Mouse (Mus musculus): Measurements from ENCODE around the gene Ntrk2. TPM values are rescaled to one million over a fixed set of nuclear protein-coding genes. Genes with fewer than 3 reads are reported as not detected.
A peak's percentile ranks its signal among the peaks of the same experiment; 100 is the strongest.

Gene Ntrk2
- total RNA-seq, 4 experiments from 2014 or later: 351 to 384 (median 372) TPM

- no peak for DNase-seq (ENCODE audit: low spot score in 2 of 2)
Observed at GRCm38 (mm10) chr13:58840731-58841359, 34.5 kb downstream of the Ntrk2 start.

DNA sequence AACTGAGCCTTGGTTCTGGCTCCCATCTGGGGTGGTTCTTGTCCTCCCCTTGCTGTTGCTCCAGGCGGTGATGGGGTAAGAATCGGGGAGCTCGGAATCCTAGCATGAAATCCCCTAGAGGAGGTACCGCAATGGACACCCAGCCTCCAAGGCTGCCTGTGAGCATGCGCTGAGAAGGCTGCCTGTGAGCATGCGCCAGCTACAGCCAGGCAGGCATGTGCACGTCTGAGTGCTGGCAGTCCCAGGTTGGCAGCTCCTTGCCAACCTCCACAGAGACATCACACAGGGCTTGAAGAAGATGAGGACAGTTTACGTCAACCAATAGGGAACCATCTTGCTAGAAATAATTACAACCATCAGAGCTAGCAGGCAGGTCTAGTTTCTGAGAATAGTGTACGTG lies 37.5 kb downstream of the Ntrk2 start:
- no peak for DNase-seq (ENCODE audit: low spot score in 2 of 2)

DNA sequence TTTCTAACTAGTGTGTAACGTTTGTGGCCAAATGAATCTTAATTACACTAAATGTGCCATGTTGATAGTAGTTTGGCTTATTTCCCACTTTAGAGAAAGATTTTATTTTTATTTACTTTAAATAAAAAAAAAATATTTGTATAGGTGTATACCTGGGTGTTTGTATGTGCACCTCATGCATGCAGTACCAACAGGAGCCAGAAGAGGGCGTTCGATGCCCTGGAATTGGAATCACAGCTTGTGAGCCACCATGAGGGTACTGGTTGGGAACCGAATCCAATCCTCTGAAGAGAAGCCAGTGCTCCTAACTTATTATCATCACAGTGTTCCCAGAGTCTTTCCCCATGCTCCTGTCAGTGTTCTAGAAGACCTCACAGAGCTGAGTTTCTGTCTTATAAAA lies 42.2 kb downstream of the Ntrk2 start:
- no peak for DNase-seq (ENCODE audit: low spot score in 2 of 2)

GRCm38 (mm10) chr13:58853685-58854084 lies 47.3 kb downstream of the Ntrk2 start:
- no peak for DNase-seq (ENCODE audit: low spot score in 2 of 2)

DNA sequence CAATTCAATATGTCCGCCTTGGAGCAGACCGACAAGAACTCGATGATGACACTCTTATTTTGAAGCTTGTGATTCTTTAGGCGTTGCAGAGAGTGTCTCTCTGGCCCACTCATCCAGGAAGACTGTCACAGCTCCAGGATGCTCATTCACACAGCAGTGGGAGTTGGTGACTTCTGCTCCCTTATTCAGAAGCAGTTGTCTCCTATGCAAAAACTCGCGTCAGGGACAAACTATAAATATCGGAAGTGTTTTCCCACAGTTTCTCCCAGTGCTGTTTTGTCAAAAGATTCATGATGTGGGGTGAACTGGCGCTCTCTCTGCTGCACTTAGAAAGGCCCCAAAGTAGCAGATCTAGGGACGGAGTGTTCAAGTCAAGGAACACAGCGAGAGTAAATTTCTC lies 59.9 kb downstream of the Ntrk2 start:
- peak in 1 of 2 experiments; percentile 77 for DNase-seq (ENCODE audit: low spot score in 2 of 2)

DNA sequence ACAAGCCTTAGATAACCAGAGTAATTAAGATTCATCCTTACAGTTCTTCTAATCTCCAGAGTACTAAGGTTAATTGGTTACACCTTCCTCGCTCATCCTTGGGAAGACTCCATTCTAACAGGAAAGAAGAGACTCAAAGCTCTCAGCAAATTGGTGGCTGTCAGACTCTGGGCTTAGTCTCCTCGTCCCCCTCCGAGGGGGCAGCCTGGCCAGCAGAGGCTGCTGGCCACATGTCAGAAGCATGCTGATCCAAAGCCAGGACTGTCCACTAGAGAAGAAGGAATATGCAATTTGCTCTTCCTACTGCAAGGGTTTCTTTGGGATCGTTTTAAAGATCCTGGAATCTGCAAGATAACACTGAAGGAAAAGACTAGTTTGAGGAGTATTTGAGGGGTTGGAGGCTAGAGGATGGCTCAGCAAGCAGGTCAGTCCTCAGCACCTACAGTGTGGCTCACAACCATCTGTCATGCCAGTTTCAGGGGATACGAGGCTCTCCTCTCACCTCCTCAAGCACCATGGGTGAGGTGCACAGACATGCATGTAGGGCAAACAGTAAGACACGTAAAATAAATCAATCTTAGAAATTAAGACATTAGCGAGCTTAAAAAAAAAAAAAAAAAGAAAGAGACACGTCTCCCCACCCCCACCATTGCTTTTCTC lies 60.5 kb downstream of the Ntrk2 start:
- no peak for DNase-seq (ENCODE audit: low spot score in 2 of 2)

DNA sequence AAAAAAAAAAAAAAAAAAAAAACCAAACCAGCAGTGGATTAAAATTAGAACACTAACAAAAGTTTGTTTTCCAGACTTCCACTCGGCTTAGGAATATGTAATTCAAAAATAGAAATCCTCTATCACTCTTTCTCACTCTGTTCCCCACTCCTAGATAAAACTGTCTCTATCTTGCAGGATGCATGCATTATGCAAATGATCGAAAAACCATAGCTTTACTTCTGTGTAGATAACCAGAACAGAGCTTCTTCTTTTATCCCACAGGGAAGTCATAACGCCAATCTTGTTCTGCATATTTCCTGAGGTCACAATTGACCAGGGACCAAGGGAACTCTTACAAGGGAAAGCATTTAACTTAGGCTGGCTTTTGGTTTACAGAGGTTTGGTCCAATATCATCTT lies 76.1 kb downstream of the Ntrk2 start:
- DNase-seq (ENCODE audit: low spot score in 2 of 2): no peak

DNA sequence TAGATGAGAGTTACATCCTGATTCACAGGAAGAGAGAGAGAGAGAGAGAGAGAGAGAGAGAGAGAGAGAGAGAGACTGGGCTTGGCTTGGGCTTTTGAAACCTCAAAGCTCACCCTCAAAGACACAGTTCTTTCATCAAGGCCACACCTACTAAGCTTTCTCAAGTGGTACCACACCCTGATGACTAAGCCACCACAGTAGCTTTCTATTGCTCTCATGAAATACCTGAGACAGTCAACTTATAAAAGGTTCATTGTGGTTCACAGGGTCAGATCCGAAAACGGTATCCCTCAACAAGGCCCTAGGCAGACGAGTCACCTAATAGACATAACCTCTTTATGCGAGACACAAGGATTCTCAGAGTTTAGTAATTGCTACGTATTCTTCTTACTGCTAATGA lies 76.5 kb downstream of the Ntrk2 start:
- DNase-seq (ENCODE audit: low spot score in 2 of 2): no peak

GRCm38 (mm10) chr13:58886108-58886507 lies 79.7 kb downstream of the Ntrk2 start:
- DNase-seq (ENCODE audit: low spot score in 2 of 2): no peak

GRCm38 (mm10) chr13:58896254-58896910 lies 90.0 kb downstream of the Ntrk2 start:
- DNase-seq (ENCODE audit: low spot score in 2 of 2): no peak

GRCm38 (mm10) chr13:58899337-58899736 lies 93.0 kb downstream of the Ntrk2 start:
- no peak for DNase-seq (ENCODE audit: low spot score in 2 of 2)

DNA sequence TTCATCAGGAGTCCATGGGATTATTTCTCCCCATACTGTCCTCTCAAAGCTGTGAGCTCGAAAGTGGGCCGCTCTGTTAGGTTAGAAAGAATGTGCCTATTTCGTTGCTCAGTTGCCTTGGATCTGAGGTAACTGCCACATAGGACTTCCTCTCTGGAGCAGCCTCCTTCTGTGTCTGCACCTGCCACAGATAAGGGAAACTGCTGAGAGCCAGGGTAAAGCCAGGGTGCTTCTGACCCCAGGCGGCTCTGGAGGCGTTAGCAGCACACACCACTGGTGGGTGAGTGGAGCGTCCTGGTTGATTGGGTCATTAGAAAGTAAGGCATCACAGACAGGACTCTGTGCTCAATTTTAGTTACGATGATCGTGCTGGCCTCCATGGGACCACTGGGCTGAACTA lies 95.9 kb downstream of the Ntrk2 start:
- DNase-seq (ENCODE audit: low spot score in 2 of 2): no peak

DNA sequence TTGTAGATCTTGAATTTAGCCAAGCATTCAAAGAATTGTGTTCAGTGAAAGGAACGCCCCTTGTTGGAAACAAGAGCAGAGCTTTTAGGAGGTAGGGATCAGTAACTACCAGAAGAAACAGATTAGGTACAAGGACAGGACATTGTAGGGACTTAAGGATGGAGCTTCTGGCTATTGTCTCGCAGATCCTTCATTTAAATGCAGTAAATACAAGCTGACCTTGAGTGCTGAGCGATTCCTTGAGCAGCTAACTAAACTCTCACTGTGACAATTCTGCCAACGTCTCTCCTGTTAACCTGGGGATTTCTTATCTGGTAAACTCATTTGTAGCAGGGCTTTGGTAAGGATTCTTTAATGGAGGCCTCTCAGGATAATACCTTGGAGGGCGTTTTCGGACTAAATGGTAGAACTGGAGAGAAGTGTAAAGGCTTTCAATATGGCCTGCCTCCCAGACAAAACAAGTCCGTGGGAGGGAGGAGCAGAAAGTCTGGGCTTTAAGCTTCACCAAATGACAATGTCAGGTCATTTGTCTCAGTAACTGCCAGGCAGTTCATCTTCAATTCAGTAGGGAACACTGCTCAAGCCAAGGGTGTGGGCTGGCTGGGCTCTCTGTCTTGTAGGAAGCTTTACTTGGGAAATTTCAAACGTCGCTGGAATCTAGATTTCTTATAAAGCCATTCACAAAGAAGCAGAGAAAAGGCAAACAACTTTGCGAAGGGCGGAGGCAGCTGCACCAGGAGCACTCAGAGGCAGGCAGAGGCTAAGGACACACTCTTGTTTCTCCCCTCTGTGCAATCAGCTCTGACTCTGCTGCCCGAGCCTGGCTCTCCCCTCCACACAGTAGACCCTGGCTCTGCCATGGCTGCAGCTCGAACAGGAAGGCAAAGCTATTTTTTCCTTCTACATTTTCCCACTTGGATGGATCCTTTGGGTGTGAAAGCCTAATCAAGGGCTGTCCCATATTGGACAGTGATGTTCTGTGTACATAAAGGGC lies 98.7 kb downstream of the Ntrk2 start:
- no peak for DNase-seq (ENCODE audit: low spot score in 2 of 2)

- DNase-seq (ENCODE audit: low spot score in 2 of 2): no peak
Observed at GRCm38 (mm10) chr13:58911936-58912335, 105.6 kb downstream of the Ntrk2 start.

DNA sequence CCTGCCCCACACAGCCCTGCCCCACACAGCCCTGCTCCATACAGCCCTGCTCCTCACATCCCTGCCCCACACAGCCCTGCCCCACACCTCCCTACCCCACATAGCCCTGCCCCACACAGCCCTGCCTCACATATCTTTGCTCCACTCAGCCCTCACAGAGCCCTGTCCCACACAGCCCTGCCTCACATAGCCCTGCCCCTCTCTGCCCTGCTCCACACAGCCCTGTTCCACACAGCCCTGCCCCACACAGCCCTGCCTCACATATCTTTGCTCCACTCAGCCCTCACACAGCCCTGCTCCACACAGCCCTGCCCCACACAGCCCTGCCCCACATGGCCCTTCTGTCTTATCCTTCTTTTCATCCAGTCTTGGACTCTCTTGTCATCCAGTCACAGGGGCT lies 106.2 kb downstream of the Ntrk2 start:
- no peak for DNase-seq (ENCODE audit: low spot score in 2 of 2)

DNA sequence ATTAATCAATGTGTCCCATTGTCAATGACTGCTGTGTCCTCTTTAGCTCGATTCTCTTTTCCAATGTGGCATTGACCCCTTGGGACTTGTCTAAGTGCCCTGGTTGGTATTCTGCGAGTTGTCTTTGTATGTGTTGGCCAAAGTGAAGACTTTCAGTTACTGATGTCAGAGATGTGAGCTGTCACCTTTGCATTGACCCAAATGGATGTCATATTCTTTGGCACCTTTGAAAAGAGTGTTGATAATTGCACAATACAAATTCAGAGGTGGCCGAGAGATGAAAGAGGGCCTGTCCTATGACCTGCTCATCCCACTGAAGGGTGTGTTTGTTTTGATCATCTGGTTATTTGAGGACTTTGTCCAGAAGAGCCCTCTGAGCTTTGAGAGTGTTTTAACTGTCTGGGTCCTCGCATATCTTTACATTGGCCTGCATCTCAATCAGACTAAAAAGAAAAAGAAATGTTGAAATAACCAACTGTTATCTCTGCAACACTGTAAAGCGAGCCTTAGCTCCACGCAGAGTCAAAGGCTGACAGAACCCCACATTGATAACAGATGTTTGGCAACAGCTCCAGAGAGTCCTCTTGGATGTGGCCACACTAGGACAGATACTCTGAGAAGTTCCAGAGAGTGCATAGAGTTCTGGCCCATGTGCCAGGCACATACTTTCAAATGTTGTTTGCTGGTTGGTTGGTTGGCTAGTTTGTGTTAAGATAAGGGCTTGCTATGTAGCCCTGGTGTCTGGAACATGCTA lies 107.9 kb downstream of the Ntrk2 start:
- no peak for DNase-seq (ENCODE audit: low spot score in 2 of 2)

DNA sequence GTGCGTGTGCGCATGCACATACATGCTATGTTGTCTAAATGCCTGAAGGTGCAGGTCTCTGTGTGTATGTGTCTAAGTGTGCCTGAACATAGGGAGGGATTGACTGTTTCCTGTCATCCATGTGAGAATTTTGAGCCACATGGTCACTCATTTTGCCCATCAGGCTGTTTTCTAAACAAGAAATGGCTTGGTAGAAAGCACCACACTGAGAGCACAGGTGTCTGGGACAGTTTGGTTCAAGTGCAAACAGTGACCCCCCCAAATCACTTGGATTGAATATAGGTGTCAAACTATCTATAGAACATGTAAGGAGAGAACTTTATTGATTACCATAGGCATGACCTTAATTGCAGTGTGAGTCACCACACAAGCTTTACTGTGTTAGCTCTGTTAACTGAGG lies 110.0 kb downstream of the Ntrk2 start:
- no peak for DNase-seq (ENCODE audit: low spot score in 2 of 2)

- no peak for DNase-seq (ENCODE audit: low spot score in 2 of 2)
Observed at GRCm38 (mm10) chr13:58920241-58920640, 113.9 kb downstream of the Ntrk2 start.

GRCm38 (mm10) chr13:58921255-58921654 lies 114.9 kb downstream of the Ntrk2 start:
- no peak for DNase-seq (ENCODE audit: low spot score in 2 of 2)

DNA sequence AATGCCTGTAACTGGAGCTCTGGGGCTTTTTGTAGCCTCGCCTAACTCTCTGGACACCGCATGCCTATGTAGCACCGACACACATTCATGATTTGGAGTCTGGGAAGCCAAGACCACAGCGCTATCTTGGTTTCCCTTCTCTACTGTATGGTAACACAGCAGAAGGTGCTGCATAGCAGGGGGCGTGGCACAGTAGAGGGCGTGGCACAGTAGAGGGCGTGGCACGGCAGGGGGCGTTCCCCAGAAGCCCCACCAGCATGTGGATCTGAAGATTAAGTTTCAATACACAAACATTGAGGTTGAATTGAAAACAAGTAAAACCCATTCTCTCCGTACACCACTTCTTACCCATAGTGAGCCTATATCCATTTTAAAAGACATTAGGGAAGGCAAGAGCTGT lies 115.3 kb downstream of the Ntrk2 start:
- no peak for DNase-seq (ENCODE audit: low spot score in 2 of 2)

GRCm38 (mm10) chr13:58922174-58922573 lies 115.8 kb downstream of the Ntrk2 start:
- no peak for DNase-seq (ENCODE audit: low spot score in 2 of 2)
